Mouse (Mus musculus) bone marrow, adult 2 months (tissue): ENCODE results near the gene Dvl2.

Source experiments
- CTCF ChIP-seq: fragments of 200-500 bp; IDR thresholded peaks from 2 replicates; pipeline ENCODE4 v1.5.1; 2011; ENCODE audit warnings: low read length, control low read depth; ENCODE audit not compliant: control insufficient read depth, insufficient read depth
- POLR2A ChIP-seq: fragments of 200-500 bp; IDR thresholded peaks from 2 replicates; pipeline ENCODE4 v1.6.1; 2011; ENCODE audit warnings: low read depth, mild to moderate bottlenecking, control low read depth, low read length, borderline replicate concordance; ENCODE audit not compliant: control insufficient read depth

DNA sequence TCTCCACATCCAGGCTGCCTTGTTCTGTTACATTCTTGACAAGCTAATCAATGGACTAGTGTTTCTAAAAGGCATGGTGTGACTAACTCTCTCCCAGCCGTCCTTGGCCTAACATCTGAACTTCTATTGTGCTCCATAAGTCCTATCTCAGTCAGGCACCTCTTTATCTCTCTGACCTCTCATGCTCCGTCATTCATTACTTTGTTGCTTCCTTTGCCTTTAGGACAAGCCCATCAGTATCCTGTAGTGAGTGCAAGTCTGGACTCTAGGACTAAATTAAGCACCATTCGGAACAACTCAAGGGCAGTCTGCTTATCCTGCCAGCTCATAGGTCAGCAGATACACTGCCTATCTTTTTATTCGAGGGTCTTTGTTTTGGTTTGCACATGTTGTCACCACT lies 24.1 kb upstream of the Dvl2 start:
- TF ChIP-seq POLR2A (no peak), CTCF (no peak)
